Mouse (Mus musculus) spleen, adult 18-20 months (tissue): ENCODE measurements around the gene Sstr3.

ENCODE experiments used
- DNase-seq, 2 experiments: peaks; one replicate each; pipeline ENCODE4 v3.0.0; 2022; ENCODE audit warnings: mixed read lengths in 2 of 2

Gene Sstr3

GRCm38 (mm10) chr15:78493401-78494010 lies 51.0 kb downstream of the Sstr3 start:
- no peak for DNase-seq

GRCm38 (mm10) chr15:78491301-78491700 lies 53.2 kb downstream of the Sstr3 start:
- DNase-seq: no peak

- DNase-seq: no peak
These were observed 54.6 kb downstream of the Sstr3 start for GRCm38 (mm10) chr15:78489906-78490305.

GRCm38 (mm10) chr15:78489248-78489647 lies 55.2 kb downstream of the Sstr3 start:
- DNase-seq: no peak

GRCm38 (mm10) chr15:78487066-78487465 lies 57.4 kb downstream of the Sstr3 start:
- DNase-seq: no peak
